Mouse (Mus musculus) midbrain, embryonic 10.5 days (tissue): ENCODE measurements around the gene Grap. TPM values are rescaled to one million over a fixed set of nuclear protein-coding genes. Genes with fewer than 3 reads are reported as not detected.

ENCODE experiments used
- polyA plus RNA-seq: library from polyadenylated mRNA; unstranded; fragments of >200 nt; fragmentation: Nextera tagmentation; extraction: Ambion mirVana; gene quantifications from 2 replicates; pipeline ENCODE4 v1.2.1, GENCODE M21; 2016

The Grap gene
- polyA plus RNA-seq, 1 experiment from 2014 or later: 8.2 TPM

Other genes starting within 250 kb of the Grap start
- 0.42 and 0.66 TPM in 2 replicates for gene Rnf112, start 199.1 kb upstream of the Grap start, polyA plus RNA-seq
- 38.4 and 59.9 TPM in 2 replicates for gene Mfap4, start 167.8 kb upstream of the Grap start, polyA plus RNA-seq
- gene Mapk7, start 158.9 kb upstream of the Grap start, polyA plus RNA-seq: 89.2 and 94.6 TPM in 2 replicates
- 52.5 and 56.0 TPM in 2 replicates for gene B9d1, start 148.1 kb upstream of the Grap start, polyA plus RNA-seq
- gene Epn2, start 73.6 kb upstream of the Grap start, polyA plus RNA-seq: 23.9 and 28.4 TPM in 2 replicates
- gene Fam83g, start 30.8 kb downstream of the Grap start, polyA plus RNA-seq: 0.86 and 0.95 TPM in 2 replicates
- not detected in 2 replicates for gene Slc5a10, start 67.6 kb downstream of the Grap start, polyA plus RNA-seq
- gene Prpsap2, start 108.8 kb downstream of the Grap start, polyA plus RNA-seq: 47.0 and 49.3 TPM in 2 replicates
- 12.1 and 17.3 TPM in 2 replicates for gene Ulk2, start 201.8 kb downstream of the Grap start, polyA plus RNA-seq